Mouse (Mus musculus) spleen, postnatal 4 days (tissue): Measurements from ENCODE around the gene 2010003K11Rik.
A peak's percentile ranks its signal among the peaks of the same experiment; 100 is the strongest.

ENCODE experiments used
- DNase-seq, 2 experiments: peaks; one replicate each; pipeline ENCODE4 v3.0.0; 2022; ENCODE audit warnings: low spot score in 2 of 2

The 2010003K11Rik gene

DNA sequence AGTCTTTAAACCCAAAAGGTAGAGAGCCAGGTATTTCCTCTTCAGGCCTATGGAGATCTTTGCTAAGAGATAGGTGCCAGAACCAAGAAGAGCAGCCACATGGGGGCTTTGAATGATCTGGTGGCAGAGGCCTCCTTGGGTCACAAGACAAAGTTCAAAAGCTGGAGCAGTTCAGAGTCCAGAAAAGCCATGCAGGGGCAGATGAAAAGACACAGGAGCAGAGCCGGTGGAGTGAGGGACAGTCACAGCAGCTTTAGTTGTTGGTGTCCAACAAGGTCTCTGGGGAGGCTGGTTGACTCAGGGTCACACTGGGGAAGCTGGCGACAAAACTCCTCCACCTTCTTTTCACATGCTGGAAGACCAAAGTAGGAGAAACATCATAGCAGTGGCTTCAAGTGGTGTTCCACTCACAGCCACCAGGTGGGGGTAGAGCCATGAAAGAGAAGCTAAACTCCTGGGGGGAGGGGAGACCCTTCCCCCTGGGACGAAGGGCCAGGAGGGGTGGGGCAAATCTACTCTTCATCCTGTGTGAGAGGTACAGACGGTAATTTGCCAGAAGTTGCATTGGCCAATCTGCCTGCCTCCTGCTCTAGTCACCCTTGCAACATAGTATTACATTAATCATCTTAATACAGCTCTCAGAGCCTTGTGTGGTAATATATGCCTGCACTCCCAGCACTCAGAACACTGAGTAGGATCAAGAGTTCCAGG is 965 bp downstream of the 2010003K11Rik start:
- peak; percentile 52 to 82 for DNase-seq

GRCm38 (mm10) chr19:4496535-4497262 is 1.7 kb downstream of the 2010003K11Rik start:
- DNase-seq = no peak

- no peak for DNase-seq
These were observed 2.6 kb downstream of the 2010003K11Rik start for GRCm38 (mm10) chr19:4495814-4496213.

- no peak for DNase-seq
These were observed 3.7 kb downstream of the 2010003K11Rik start for GRCm38 (mm10) chr19:4494707-4495106.

DNA sequence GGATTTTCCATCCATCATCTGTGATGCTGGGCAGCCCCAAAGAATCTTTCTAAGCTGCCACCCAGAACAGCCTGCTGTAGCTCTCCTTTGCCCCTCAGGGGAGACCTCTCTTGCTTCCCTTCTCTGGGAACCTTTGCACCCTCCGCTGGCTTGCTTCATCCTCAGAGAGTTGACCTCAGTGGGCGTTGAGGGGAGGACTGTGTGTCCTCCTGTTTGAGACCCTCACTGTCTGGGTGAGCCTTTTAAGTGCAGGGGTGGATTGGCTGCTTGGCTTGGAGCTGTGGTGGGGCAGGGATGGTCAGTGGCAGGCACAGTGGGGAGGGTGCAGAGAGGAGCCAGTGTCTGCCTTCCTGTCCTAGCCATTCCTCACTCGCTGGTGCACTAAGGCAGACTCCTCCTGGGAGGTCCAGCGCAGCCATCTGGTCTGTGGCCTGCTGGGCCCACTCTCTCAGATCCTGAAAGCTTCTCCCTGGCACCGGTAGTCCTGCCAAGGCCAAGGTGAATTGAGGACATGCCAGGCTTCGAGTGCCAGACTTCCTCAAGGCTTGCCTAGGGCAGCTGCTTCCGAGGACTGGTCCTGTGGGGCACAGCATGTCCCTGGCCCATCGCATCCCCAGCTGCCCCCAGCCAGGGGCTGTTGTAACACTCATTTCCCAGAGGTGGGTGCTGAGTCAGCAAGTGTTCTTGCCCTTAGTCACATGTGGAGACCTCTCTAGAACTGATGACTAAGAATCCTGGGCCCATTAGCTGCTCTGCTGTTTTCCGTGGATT is 5.7 kb downstream of the 2010003K11Rik start:
- no peak for DNase-seq

DNA sequence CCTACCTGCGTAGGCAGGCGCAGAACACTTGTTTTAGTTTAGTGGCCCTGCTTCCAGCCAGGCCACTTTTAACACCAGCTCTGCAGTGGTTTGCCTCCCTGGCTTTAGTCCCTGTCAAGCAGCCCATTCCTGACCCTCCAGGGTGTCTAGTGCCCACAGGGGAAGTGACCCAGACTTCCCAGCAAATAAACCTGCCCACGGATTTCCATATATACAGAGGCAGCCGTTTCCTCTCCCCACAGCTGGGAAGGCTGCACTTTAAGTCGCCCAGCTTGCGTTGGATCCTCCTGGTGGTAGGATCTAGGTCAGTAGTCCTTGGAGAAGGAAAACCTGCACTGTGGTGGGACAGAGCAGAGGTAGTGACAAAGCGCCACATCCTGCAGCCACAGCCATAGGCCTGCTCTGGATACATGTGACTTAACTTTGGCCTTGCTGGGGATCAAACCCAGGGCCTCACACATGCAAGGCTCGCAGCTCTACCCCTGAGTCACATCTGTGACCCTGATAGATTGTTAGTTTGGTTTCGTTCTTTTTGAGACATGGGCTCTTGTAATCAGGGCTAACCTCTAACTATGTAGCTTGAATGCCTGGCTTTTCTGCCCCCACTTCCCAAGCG is 7.2 kb downstream of the 2010003K11Rik start:
- DNase-seq = no peak

DNA sequence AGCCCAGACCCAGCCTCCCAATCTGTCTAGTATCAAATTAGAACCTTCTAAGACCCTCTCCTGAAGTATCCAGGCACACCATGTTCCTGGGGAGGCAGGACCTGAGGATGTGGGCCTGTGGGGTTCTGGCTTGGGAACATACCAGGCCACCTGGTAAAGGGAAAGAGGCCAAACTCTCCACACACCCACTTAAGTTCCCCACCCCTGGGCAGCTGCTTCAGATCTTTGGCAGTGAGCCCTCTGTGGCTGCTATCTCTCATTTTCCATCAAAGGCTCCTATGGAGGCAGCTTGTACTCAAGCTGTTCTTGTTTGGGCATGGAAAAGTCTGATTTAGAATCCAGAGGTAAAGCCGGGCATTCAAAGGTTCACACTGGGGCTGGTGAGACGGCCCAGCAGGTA is 10.5 kb downstream of the 2010003K11Rik start:
- DNase-seq = no peak

DNA sequence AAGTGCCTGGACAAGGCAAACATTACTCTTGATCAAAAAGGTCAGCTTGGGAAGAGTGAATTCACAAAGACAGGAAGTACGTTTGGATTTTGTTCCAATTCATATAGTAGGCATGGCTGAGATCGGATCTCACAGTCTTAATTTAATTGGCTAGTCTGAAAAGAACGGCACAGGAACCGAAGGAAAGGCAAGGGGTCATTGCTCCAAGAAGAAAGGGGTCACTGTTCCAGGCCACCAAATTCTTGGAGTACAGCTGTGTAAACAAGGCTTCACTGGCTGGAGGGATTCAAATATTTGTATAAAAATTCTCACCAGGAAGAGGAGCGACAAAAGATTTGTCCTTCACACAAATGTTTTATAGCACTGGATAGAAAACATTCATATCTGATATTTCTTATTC is 13.4 kb downstream of the 2010003K11Rik start:
- DNase-seq = no peak

GRCm38 (mm10) chr19:4482111-4482859 is 16.1 kb downstream of the 2010003K11Rik start:
- no peak for DNase-seq

- no peak for DNase-seq
These were observed 17.1 kb downstream of the 2010003K11Rik start for GRCm38 (mm10) chr19:4481326-4481725.

GRCm38 (mm10) chr19:4480041-4480440 is 18.3 kb downstream of the 2010003K11Rik start:
- no peak for DNase-seq

GRCm38 (mm10) chr19:4478190-4478516 is 20.2 kb downstream of the 2010003K11Rik start:
- no peak for DNase-seq

- no peak for DNase-seq
These were observed 20.8 kb downstream of the 2010003K11Rik start, which contains the start of gene Syt12 for GRCm38 (mm10) chr19:4477345-4478189. Syt12 (minus strand) TSS chr19:4477447.

- DNase-seq = no peak
These were observed 21.7 kb downstream of the 2010003K11Rik start for GRCm38 (mm10) chr19:4476601-4477257.

- no peak for DNase-seq
These were observed 23.0 kb downstream of the 2010003K11Rik start for GRCm38 (mm10) chr19:4475224-4475925.

DNA sequence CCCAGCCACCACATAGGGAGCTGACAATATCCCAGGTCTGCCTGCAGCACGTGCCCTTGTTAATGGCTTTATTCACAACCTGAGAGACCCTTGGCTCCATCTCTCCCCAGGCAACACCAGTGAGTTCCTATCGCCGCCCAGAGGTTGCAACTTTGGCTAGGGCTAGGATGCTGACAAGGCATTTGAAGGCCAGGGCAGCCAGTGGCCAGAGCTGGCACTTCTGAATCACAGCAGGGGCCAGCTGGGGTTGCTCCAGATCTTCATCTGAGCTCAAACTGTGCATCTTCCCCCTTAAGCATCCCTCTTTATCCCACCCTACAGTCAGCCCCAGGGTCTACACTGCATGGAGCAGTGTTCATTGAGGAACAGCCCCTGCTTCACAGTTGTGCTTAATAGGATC is 23.6 kb downstream of the 2010003K11Rik start:
- no peak for DNase-seq

DNA sequence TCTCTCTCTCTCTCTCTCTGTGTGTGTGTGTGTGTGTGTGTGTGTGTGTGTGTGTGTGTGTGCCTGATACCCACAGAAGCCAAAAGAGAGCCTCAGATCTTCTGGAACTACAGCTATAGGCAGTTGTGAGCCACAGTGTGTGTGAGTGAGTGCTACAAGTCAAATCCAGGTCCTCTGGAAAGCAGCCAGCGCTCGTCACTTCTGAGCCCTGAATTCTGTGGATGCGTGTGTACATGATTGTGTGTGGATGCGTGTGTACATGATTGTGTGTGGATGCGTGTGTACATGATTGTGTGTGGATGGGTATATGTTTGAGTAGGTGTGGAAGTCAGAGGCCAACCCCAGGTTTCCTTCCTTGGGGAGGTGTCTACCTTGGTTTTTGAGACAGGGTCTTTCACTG is 24.8 kb downstream of the 2010003K11Rik start:
- no peak for DNase-seq

GRCm38 (mm10) chr19:4468363-4468762 is 30.0 kb downstream of the 2010003K11Rik start:
- peak; percentile 52 to 80 for DNase-seq

GRCm38 (mm10) chr19:4464666-4465065 is 33.7 kb downstream of the 2010003K11Rik start:
- no peak for DNase-seq
